Mouse (Mus musculus) neural tube, embryonic 11.5 days (tissue): ENCODE results near the gene Adam15. TPM values are rescaled to one million over a fixed set of nuclear protein-coding genes. Genes with fewer than 3 reads are reported as not detected.

Source experiments
- ATAC-seq: fragments of 200-750 bp; cut with Nextera tagmentation; 2 replicates; pipeline ENCODE4 v1.8.0; 2017; ENCODE audit warnings: moderate number of reproducible peaks, mild to moderate bottlenecking, moderate TSS enrichment, moderate library complexity; ENCODE audit not compliant: insufficient read depth, low FRiP score, low TSS enrichment
- DNase-seq: peaks from one replicate; pipeline ENCODE4 v3.0.0-alpha.2; 2015; ENCODE audit warnings: low spot score
- H3K27ac ChIP-seq: fragments of 300-500 bp; sonication (generic); 2 replicates; pipeline ENCODE4 v1.5.1; 2014; ENCODE audit warnings: low read depth, mild to moderate bottlenecking, low read length
- H3K27me3 ChIP-seq: fragments of 300-500 bp; sonication (generic); 2 replicates; pipeline ENCODE4 v1.6.1; 2014; ENCODE audit warnings: mild to moderate bottlenecking, low read length, mixed read lengths; ENCODE audit not compliant: control insufficient read depth, insufficient read depth
- H3K36me3 ChIP-seq: fragments of 300-500 bp; sonication (generic); 2 replicates; pipeline ENCODE4 v1.6.1; 2014; ENCODE audit warnings: mild to moderate bottlenecking, low read length, moderate library complexity, mixed read lengths; ENCODE audit not compliant: control insufficient read depth, insufficient read depth
- H3K4me1 ChIP-seq: fragments of 300-500 bp; sonication (generic); 2 replicates; pipeline ENCODE4 v1.6.1; 2014; ENCODE audit warnings: low read length, mixed read lengths; ENCODE audit not compliant: control insufficient read depth, insufficient read depth
- H3K4me2 ChIP-seq: fragments of 300-500 bp; sonication (generic); 2 replicates; pipeline ENCODE4 v1.6.1; 2014; ENCODE audit warnings: low read depth, mild to moderate bottlenecking, moderate library complexity
- H3K4me3 ChIP-seq: fragments of 300-500 bp; sonication (generic); 2 replicates; pipeline ENCODE4 v1.5.1; 2014; ENCODE audit warnings: low read depth, low read length
- H3K9ac ChIP-seq: fragments of 300-500 bp; sonication (generic); 2 replicates; pipeline ENCODE4 v1.6.1; 2014; ENCODE audit warnings: mild to moderate bottlenecking, low read length
- H3K9me3 ChIP-seq: fragments of 300-500 bp; sonication (generic); 2 replicates; pipeline ENCODE4 v1.6.1; 2016; ENCODE audit warnings: low read length; ENCODE audit not compliant: control insufficient read depth
- WGBS: fragments of 180-500 bp; shearing (Covaris S2); extraction: QIAGEN DNeasy Blood & Tissue Kit; methylation state at CpG from one replicate; pipeline ENCODE4 v1.1.7; 2014; 5-methylcytosine and 5-hydroxymethylcytosine counted together
- polyA plus RNA-seq: library from polyadenylated mRNA; unstranded; fragments of >200 nt; fragmentation: Nextera tagmentation; extraction: Ambion mirVana; gene quantifications from 2 replicates; pipeline ENCODE4 v1.2.1, GENCODE M21; 2014

The Adam15 gene
- polyA plus RNA-seq, 1 experiment from 2014 or later, result 18.3 TPM

GRCm38 (mm10) chr3:89391663-89392511 is 42.1 kb upstream of the Adam15 start:
- Histone ChIP-seq H3K9ac (peak overlapping the region; percentile 56), H3K4me2 (peak overlapping the region; percentile 99), H3K9me3 (no peaks in the 10 kb centered on the region), H3K27me3 (peaks cover 14% of the 10 kb centered on the region), H3K4me1 (peaks cover 37% of the 10 kb centered on the region), H3K27ac (no peak overlapping the region), H3K36me3 (no peaks in the 10 kb centered on the region), H3K4me3 (peak overlapping the region; percentile 48)
- no peak for ATAC-seq
- under 1% methylated on average over 49 of the region's 56 CpGs for WGBS
- DNase-seq, result peak; percentile 48

GRCm38 (mm10) chr3:89390699-89391662 is 41.2 kb upstream of the Adam15 start:
- Histone ChIP-seq H3K27ac (no peak overlapping the region), H3K27me3 (peaks cover 13% of the 10 kb centered on the region), H3K36me3 (no peaks in the 10 kb centered on the region), H3K4me3 (peak overlapping the region; percentile 48), H3K4me1 (peaks cover 31% of the 10 kb centered on the region), H3K9me3 (no peaks in the 10 kb centered on the region), H3K4me2 (peak overlapping the region; percentile 99), H3K9ac (peak overlapping the region; percentile 56)
- DNase-seq, result no peak
- ATAC-seq, result no peak
- 13% methylated on average over 19 of the region's 19 CpGs for WGBS

GRCm38 (mm10) chr3:89390111-89390515 is 40.3 kb upstream of the Adam15 start:
- no peaks in the 10 kb centered on the region for H3K9me3 ChIP-seq
- no peak overlapping the region for H3K4me2 ChIP-seq
- 73% methylated on average over 5 of the region's 5 CpGs for WGBS
- peaks cover 26% of the 10 kb centered on the region for H3K4me1 ChIP-seq
- no peak for DNase-seq
- H3K4me3 ChIP-seq, result no peak overlapping the region
- no peak overlapping the region for H3K9ac ChIP-seq
- H3K36me3 ChIP-seq, result no peaks in the 10 kb centered on the region
- ATAC-seq, result no peak
- H3K27me3 ChIP-seq, result peaks cover 8% of the 10 kb centered on the region
- H3K27ac ChIP-seq, result no peak overlapping the region

- ATAC-seq (no peak), DNase-seq (no peak)
- H3K36me3 ChIP-seq, result no peaks in the 10 kb centered on the region
- H3K27ac ChIP-seq, result no peak overlapping the region
- WGBS, result 62% methylated on average over 5 of the region's 6 CpGs
- peaks cover 8% of the 10 kb centered on the region for H3K27me3 ChIP-seq
- peaks cover 21% of the 10 kb centered on the region for H3K4me1 ChIP-seq
- H3K4me3 ChIP-seq, result no peak overlapping the region
- H3K9ac ChIP-seq, result no peak overlapping the region
- no peak overlapping the region for H3K4me2 ChIP-seq
- no peaks in the 10 kb centered on the region for H3K9me3 ChIP-seq
Measured at GRCm38 (mm10) chr3:89388901-89389740, 39.3 kb upstream of the Adam15 start.

GRCm38 (mm10) chr3:89388134-89388881 is 38.5 kb upstream of the Adam15 start:
- H3K27ac ChIP-seq, result no peak overlapping the region
- no peak for ATAC-seq
- H3K4me3 ChIP-seq, result no peak overlapping the region
- H3K9ac ChIP-seq, result no peak overlapping the region
- H3K27me3 ChIP-seq, result peaks cover 8% of the 10 kb centered on the region
- H3K4me2 ChIP-seq, result no peak overlapping the region
- no peak for DNase-seq
- no peaks in the 10 kb centered on the region for H3K9me3 ChIP-seq
- no peaks in the 10 kb centered on the region for H3K36me3 ChIP-seq
- 71% methylated on average over 11 of the region's 11 CpGs for WGBS
- H3K4me1 ChIP-seq, result peaks cover 17% of the 10 kb centered on the region

- Histone ChIP-seq H3K4me2 (no peak overlapping the region), H3K27me3 (peaks cover 8% of the 10 kb centered on the region), H3K9me3 (no peaks in the 10 kb centered on the region), H3K27ac (no peak overlapping the region), H3K4me1 (peaks cover 14% of the 10 kb centered on the region), H3K9ac (no peak overlapping the region), H3K4me3 (no peak overlapping the region), H3K36me3 (no peaks in the 10 kb centered on the region)
- 78% methylated on average over 11 of the region's 11 CpGs for WGBS
- no peak for ATAC-seq
- no peak for DNase-seq
Measured at GRCm38 (mm10) chr3:89387632-89388031, 37.8 kb upstream of the Adam15 start.

GRCm38 (mm10) chr3:89386438-89387420 is 36.9 kb upstream of the Adam15 start:
- Histone ChIP-seq H3K4me2 (no peak overlapping the region), H3K36me3 (no peaks in the 10 kb centered on the region), H3K4me3 (no peak overlapping the region), H3K27ac (no peak overlapping the region), H3K4me1 (peaks cover 9% of the 10 kb centered on the region; the same call in 1 of the 2 replicates), H3K9ac (no peak overlapping the region), H3K9me3 (no peaks in the 10 kb centered on the region), H3K27me3 (no peaks in the 10 kb centered on the region)
- ATAC-seq (no peak), DNase-seq (no peak)
- WGBS, result 58% methylated on average over 17 of the region's 17 CpGs
